Mouse (Mus musculus): ENCODE results near the gene Ano6. TPM values are rescaled to one million over a fixed set of nuclear protein-coding genes. Genes with fewer than 3 reads are reported as not detected.

The Ano6 gene
- polyA plus RNA-seq, 1 experiment from 2014 or later = 38.9 TPM

DNA sequence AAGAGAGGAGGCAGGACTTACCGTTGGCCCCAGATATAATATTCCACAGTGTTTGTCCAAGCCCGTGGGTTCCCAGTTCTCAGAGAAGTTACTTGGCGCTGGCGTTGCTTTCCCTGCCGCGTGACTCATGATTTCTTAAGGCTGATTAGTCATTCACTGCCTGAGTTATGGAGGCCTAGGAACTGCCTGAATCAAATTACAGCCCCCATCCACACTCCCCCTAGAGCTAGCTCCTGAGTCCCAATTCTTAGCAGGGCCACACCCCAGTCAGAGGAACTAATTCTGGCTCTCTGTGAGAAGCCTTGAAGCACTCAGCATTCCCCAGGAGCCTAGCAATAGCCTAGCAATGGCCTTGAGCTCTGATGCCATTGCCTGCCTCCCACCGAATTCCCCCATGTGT lies 13.6 kb downstream of the Ano6 start:
- no peak overlapping the region for H3K4me3 ChIP-seq (ENCODE audit: low read depth, low read length)
- no peak overlapping the region for H3K9ac ChIP-seq (replicated peaks; ENCODE audit: low read depth)
- peaks cover 22% of the 10 kb centered on the region; the same call in 1 of the 2 replicates for H3K4me1 ChIP-seq (ENCODE audit: insufficient read depth, low read depth, low read length)
- H3K4me2 ChIP-seq (replicated peaks; ENCODE audit: low read depth, low read length) = 0 out of 2 replicates have a peak overlapping the region, but pooled peaks have one; percentile 9
- H3K27me3 ChIP-seq (replicated peaks; ENCODE audit: insufficient read depth, low read length) = no peaks in the 10 kb centered on the region
- no peaks in the 10 kb centered on the region for H3K36me3 ChIP-seq (ENCODE audit: insufficient read depth, low read length)
- H3K9me3 ChIP-seq (ENCODE audit: low read length) = no peaks in the 10 kb centered on the region
- DNase-seq (ENCODE audit: low spot score) (peak; percentile 94), ATAC-seq (peak; percentile 89)
- WGBS = 23% methylated on average over 7 of the region's 7 CpGs
- peak; percentile 87 for TF ChIP-seq EP300 (IDR thresholded peaks at IDR 0.05)
- peak; percentile 21; the same call in 1 of the 2 replicates for TF ChIP-seq CTCF (IDR thresholded peaks at IDR 0.05)
- H3K27ac ChIP-seq (ENCODE audit: low read length) = peak overlapping the region; percentile 83

DNA sequence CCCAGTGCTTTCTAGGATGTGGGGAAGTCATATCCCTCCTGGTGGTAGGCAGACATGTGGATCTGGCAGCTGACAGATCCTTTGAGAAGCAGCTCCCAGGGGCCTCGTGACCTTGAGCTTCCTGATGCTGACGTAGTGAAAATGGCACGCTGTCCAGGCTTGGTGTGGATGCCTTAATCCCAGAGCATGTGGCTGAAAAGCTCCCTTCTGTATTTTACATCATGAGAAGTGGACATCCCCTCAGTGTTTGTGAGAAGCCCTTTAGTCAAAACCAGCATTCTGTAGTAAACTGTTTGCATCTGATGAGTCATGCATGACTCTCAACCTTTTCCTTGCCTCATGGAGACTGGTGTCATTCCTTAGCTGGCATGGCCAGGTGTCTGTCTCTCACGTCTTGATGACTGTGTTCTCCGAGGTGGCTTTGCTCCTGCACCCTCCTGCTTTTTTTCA lies 14.4 kb downstream of the Ano6 start:
- H3K4me2 ChIP-seq (replicated peaks; ENCODE audit: low read depth, low read length) = no peak overlapping the region
- no peaks in the 10 kb centered on the region for H3K9me3 ChIP-seq (ENCODE audit: low read length)
- peak; percentile 29 for DNase-seq (ENCODE audit: low spot score)
- peaks cover 22% of the 10 kb centered on the region; the same call in 1 of the 2 replicates for H3K4me1 ChIP-seq (ENCODE audit: insufficient read depth, low read depth, low read length)
- 0 out of 2 replicates have a peak, but pooled peaks have one; percentile 6 for ATAC-seq
- no peaks in the 10 kb centered on the region for H3K36me3 ChIP-seq (ENCODE audit: insufficient read depth, low read length)
- no peak overlapping the region for H3K4me3 ChIP-seq (ENCODE audit: low read depth, low read length)
- 42% methylated on average over 5 of the region's 5 CpGs for WGBS
- no peak overlapping the region for H3K9ac ChIP-seq (replicated peaks; ENCODE audit: low read depth)
- H3K27me3 ChIP-seq (replicated peaks; ENCODE audit: insufficient read depth, low read length) = no peaks in the 10 kb centered on the region
- H3K27ac ChIP-seq (ENCODE audit: low read length) = peak overlapping the region; percentile 83
- no peak for TF ChIP-seq EP300 (IDR thresholded peaks at IDR 0.05)

DNA sequence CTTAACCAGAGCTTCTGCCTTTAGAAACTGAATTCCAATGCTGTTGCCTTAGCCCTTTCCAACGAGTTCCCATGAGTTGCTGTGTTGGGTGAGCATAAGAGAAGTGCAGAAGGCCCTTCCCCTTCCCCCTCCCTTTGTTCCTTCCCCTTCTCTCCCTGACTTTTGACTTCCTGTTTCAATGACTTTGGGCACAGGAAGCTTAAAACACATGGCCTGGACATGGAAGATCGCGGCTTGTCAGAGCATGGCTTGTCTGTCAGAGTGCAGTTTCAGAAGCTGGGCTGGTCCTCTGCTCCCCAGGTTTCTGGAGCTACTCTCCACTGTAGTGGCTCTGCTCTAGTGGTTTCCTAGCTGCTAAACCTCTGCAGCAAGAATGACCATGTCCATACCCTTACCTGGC lies 17.3 kb downstream of the Ano6 start:
- 46% methylated on average over 3 of the region's 3 CpGs for WGBS
- DNase-seq (ENCODE audit: low spot score) = no peak
- no peak overlapping the region for H3K27ac ChIP-seq (ENCODE audit: low read length)
- H3K4me3 ChIP-seq (ENCODE audit: low read depth, low read length) = no peak overlapping the region
- no peaks in the 10 kb centered on the region for H3K9me3 ChIP-seq (ENCODE audit: low read length)
- H3K27me3 ChIP-seq (replicated peaks; ENCODE audit: insufficient read depth, low read length) = no peaks in the 10 kb centered on the region
- no peak for TF ChIP-seq EP300 (IDR thresholded peaks at IDR 0.05)
- no peak for TF ChIP-seq CTCF (IDR thresholded peaks at IDR 0.05)
- peaks cover 10% of the 10 kb centered on the region; the same call in 1 of the 2 replicates for H3K4me1 ChIP-seq (ENCODE audit: insufficient read depth, low read depth, low read length)
- H3K9ac ChIP-seq (replicated peaks; ENCODE audit: low read depth) = no peak overlapping the region
- no peaks in the 10 kb centered on the region for H3K36me3 ChIP-seq (ENCODE audit: insufficient read depth, low read length)
- no peak for ATAC-seq
- H3K4me2 ChIP-seq (replicated peaks; ENCODE audit: low read depth, low read length) = no peak overlapping the region

DNA sequence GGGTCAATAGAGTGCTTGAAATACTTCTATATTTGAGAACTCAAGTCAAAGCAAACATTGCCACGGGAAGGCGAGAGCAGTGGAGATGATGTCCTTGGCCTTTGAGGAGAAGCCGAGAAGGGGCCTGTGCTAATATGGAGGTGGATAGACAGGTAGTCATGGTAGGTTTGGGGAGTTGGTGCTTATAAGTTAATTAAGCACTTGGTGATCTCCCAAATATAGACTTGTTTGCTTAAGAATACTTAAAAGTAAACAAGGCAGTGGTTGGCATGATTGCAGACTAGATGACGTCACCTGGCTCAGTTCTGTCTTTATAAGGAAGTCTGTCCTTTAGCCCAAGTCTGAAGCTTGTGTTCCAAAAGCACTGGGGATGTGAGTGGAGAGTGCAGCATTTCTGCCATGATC lies 19.7 kb downstream of the Ano6 start:
- ATAC-seq = peak; percentile 76
- 55% methylated on average over 4 of the region's 4 CpGs for WGBS
- H3K27ac ChIP-seq (ENCODE audit: low read length) = peak overlapping the region; percentile 2; the same call in 1 of the 2 replicates

DNA sequence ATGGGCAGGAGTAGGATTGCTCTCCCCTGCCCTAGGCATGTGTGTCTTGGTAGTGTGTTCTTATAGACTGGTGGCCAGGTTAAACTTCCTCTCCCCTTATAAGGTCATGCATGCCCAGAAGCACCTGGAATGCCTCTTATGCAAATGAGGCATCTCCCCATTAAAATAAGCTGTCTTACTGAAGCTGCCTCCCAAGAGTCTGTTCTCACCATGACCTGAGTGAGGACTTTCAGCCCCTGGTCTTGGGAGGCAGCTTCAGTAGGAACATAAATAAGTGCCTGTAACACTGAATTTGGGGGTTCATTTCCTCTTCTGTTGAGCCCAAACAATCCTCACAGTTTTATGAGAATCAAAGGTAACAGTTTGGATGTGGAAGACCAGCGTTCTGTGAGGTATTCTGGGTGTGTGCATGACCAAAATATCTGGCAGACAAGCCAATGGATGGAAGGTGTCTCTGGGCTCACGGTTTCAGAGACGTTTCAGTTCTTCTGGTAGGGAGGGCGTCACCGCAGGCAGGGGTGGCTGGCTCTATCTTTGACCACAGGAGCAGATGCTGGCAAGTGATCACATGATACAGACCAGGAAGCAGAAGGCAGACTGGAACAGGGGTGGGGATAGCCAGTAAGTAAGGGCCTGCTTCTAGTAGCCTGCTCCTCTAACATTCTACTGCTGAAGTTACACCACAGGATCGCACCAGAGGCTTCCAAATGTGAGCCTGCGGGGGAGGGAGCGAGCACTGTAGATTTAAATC lies 22.4 kb downstream of the Ano6 start:
- TF ChIP-seq CTCF (IDR thresholded peaks at IDR 0.05) = no peak
- no peak for TF ChIP-seq EP300 (IDR thresholded peaks at IDR 0.05)
- no peak for DNase-seq (ENCODE audit: low spot score)
- H3K4me2 ChIP-seq (replicated peaks; ENCODE audit: low read depth, low read length) = no peak overlapping the region
- ATAC-seq = no peak
- no peaks in the 10 kb centered on the region for H3K4me1 ChIP-seq (ENCODE audit: insufficient read depth, low read depth, low read length)
- H3K9me3 ChIP-seq (ENCODE audit: low read length) = no peaks in the 10 kb centered on the region
- no peaks in the 10 kb centered on the region for H3K27me3 ChIP-seq (replicated peaks; ENCODE audit: insufficient read depth, low read length)
- WGBS = 94% methylated on average over 8 of the region's 8 CpGs
- H3K27ac ChIP-seq (ENCODE audit: low read length) = no peak overlapping the region
- H3K4me3 ChIP-seq (ENCODE audit: low read depth, low read length) = no peak overlapping the region
- H3K36me3 ChIP-seq (ENCODE audit: insufficient read depth, low read length) = no peaks in the 10 kb centered on the region
- H3K9ac ChIP-seq (replicated peaks; ENCODE audit: low read depth) = no peak overlapping the region

More for the DNA sequence above, 19.7 kb downstream of the Ano6 start:
- no peak for TF ChIP-seq CTCF (IDR thresholded peaks at IDR 0.05)
- TF ChIP-seq EP300 (IDR thresholded peaks at IDR 0.05) = peak; percentile 57
- Histone ChIP-seq H3K4me1 (ENCODE audit: insufficient read depth, low read depth, low read length) (no peaks in the 10 kb centered on the region; the same call in 1 of the 2 replicates), H3K36me3 (ENCODE audit: insufficient read depth, low read length) (no peaks in the 10 kb centered on the region), H3K27me3 (replicated peaks; ENCODE audit: insufficient read depth, low read length) (no peaks in the 10 kb centered on the region), H3K4me3 (ENCODE audit: low read depth, low read length) (no peak overlapping the region), H3K4me2 (replicated peaks; ENCODE audit: low read depth, low read length) (no peak overlapping the region), H3K9me3 (ENCODE audit: low read length) (no peaks in the 10 kb centered on the region), H3K9ac (replicated peaks; ENCODE audit: low read depth) (no peak overlapping the region)
- DNase-seq (ENCODE audit: low spot score) = peak; percentile 79

DNA sequence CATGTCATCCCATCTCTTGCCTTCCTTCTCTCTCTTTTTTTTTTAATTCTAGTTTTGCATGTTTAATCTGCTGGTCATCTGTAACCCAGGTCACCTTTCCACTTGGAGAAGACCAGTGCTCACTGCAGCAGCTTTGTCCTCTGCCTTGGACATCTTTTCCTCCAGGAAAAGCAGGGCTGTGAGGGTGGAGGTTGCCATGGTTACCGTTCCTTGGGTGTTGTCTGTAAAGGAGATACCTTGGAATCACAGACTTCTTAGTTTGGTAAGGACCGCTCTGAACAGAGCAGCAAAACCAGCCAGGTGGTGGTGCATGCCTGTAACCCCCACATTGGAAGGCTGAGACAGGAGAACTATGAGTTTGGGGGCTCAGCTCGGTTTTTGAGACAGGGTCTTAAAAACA lies 26.9 kb downstream of the Ano6 start:
- no peak overlapping the region for H3K4me3 ChIP-seq (ENCODE audit: low read depth, low read length)
- no peak for ATAC-seq
- no peak for DNase-seq (ENCODE audit: low spot score)
- TF ChIP-seq CTCF (IDR thresholded peaks at IDR 0.05) = no peak
- TF ChIP-seq EP300 (IDR thresholded peaks at IDR 0.05) = no peak
- H3K4me2 ChIP-seq (replicated peaks; ENCODE audit: low read depth, low read length) = no peak overlapping the region
- no peaks in the 10 kb centered on the region for H3K27me3 ChIP-seq (replicated peaks; ENCODE audit: insufficient read depth, low read length)
- H3K9me3 ChIP-seq (ENCODE audit: low read length) = no peaks in the 10 kb centered on the region
- H3K9ac ChIP-seq (replicated peaks; ENCODE audit: low read depth) = no peak overlapping the region
- no peak overlapping the region for H3K27ac ChIP-seq (ENCODE audit: low read length)
- 84% methylated on average over 3 of the region's 3 CpGs for WGBS
- H3K4me1 ChIP-seq (ENCODE audit: insufficient read depth, low read depth, low read length) = no peaks in the 10 kb centered on the region
- no peaks in the 10 kb centered on the region for H3K36me3 ChIP-seq (ENCODE audit: insufficient read depth, low read length)
